Comparison of ENCODE assay signal across 25 mouse cellular contexts in the genomic region with DNA sequence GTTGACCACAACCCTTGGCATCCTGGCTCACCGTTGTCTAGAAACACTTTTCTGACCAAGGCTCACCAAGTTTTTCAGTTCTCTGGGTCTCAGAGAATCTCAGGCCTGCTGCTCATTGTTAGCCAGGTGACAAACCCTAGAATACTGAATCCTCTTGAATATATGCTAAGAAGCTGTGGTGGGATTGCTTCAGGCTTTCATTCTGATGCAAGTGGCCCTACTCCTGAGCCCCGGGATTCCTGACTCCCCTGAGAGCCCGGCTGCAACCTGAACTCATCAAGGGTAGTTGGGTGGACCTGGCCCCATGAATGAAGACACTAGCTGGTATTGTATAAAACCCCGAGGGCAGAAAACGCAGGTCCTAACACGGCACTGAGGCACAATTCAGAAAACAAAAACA.
DNase-seq lines count a peak whose midpoint lies in the region; ATAC-seq and TF ChIP-seq lines count a peak whose summit lies in the region.
"Had no signal": no experiment of that assay in that cellular context is flagged by ENCODE, and none has a peak within 500 bp of the region (broad histone marks: within the 10 kb centered on the region; RNA-seq: fewer than 3 reads in every experiment).

No protein-coding gene starts in this region.

- peaks cover 3% of the 10 kb centered on the region; the same call in 1 of the 2 replicates for H3K27me3 ChIP-seq in embryonic facial prominence, embryonic 13.5 days
- H3K27me3 ChIP-seq in embryonic facial prominence, embryonic 10.5 days (replicated peaks; ENCODE audit: low read depth, poor library complexity, severe bottlenecking): peaks cover 9% of the 10 kb centered on the region; the same call in 1 of the 2 replicates
- H3K27me3 ChIP-seq in E14TG2a.4 (ENCODE audit: insufficient read depth, low read length): no peaks in the 10 kb centered on the region
- H3K27me3 ChIP-seq: intestine, embryonic 15.5 days; Patski had no signal

- H3K27ac ChIP-seq in embryonic facial prominence, embryonic 13.5 days: peak overlapping the region; percentile 30; the same call in 1 of the 2 replicates
- H3K27ac ChIP-seq in embryonic facial prominence, embryonic 10.5 days (replicated peaks): no peak overlapping the region
- H3K27ac ChIP-seq: forebrain, embryonic 13.5 days; gastrocnemius, adult 2 months; hindbrain, embryonic 13.5 days; intestine, embryonic 15.5 days had no signal

- H3K9me3 ChIP-seq in embryonic facial prominence, embryonic 13.5 days: peaks cover 45% of the 10 kb centered on the region
- H3K9me3 ChIP-seq in embryonic facial prominence, embryonic 10.5 days: peaks cover 55% of the 10 kb centered on the region
- peaks cover 90% of the 10 kb centered on the region for H3K9me3 ChIP-seq in E14TG2a.4 (ENCODE audit: low read length)
- H3K9me3 ChIP-seq: intestine, embryonic 15.5 days had no signal

- H3K9ac ChIP-seq in embryonic facial prominence, embryonic 13.5 days: no peak overlapping the region
- H3K9ac ChIP-seq: forebrain, embryonic 13.5 days; forebrain, postnatal 0 days; hindbrain, embryonic 13.5 days; intestine, embryonic 15.5 days had no signal

- H3K4me2 ChIP-seq in embryonic facial prominence, embryonic 13.5 days: no peak overlapping the region
- H3K4me2 ChIP-seq: forebrain, embryonic 13.5 days; heart, embryonic 11.5 days; hindbrain, embryonic 13.5 days; intestine, embryonic 15.5 days had no signal

- TF ChIP-seq POLR2A in lung, adult 2 months (IDR thresholded peaks at IDR 0.05; ENCODE audit: borderline replicate concordance, extremely low read depth, low read depth, low read length): no peak

- H3K4me3 ChIP-seq in embryonic facial prominence, embryonic 13.5 days: no peak overlapping the region
- H3K4me3 ChIP-seq in embryonic facial prominence, embryonic 10.5 days: no peak overlapping the region
- H3K4me3 ChIP-seq in E14TG2a.4 (replicated peaks; ENCODE audit: low read length): peak overlapping the region; percentile 74
- no peak overlapping the region for H3K4me3 ChIP-seq in lung, adult 2 months (replicated peaks; ENCODE audit: extremely low read depth, low read depth, low read length)
- H3K4me3 ChIP-seq: erythroblast, embryonic 14.5 days; forebrain, embryonic 13.5 days; gastrocnemius, adult 2 months; hindbrain, embryonic 13.5 days; intestine, embryonic 15.5 days had no signal

- TF ChIP-seq CTCF in E14TG2a.4 (conservative IDR thresholded peaks at IDR 0.05; ENCODE audit: low read length): no peak
- TF ChIP-seq CTCF in lung, adult 2 months (IDR thresholded peaks at IDR 0.05; ENCODE audit: insufficient read depth, low read length): no peak

- 54% methylated on average over 6 of the region's 6 CpGs for WGBS in embryonic facial prominence, embryonic 13.5 days
- WGBS in embryonic facial prominence, embryonic 10.5 days: 49% methylated on average over 6 of the region's 6 CpGs
- WGBS in lung, adult 2 months: 86% methylated on average over 6 of the region's 6 CpGs

- peaks cover 28% of the 10 kb centered on the region for H3K4me1 ChIP-seq in embryonic facial prominence, embryonic 13.5 days
- H3K4me1 ChIP-seq in embryonic facial prominence, embryonic 10.5 days: peaks cover 64% of the 10 kb centered on the region
- H3K4me1 ChIP-seq in E14TG2a.4 (replicated peaks; ENCODE audit: low read depth, low read length): peaks cover 66% of the 10 kb centered on the region
- no peaks in the 10 kb centered on the region for H3K4me1 ChIP-seq in lung, adult 2 months (ENCODE audit: control insufficient read depth, insufficient read depth, low read length)

- ATAC-seq in embryonic facial prominence, embryonic 13.5 days (ENCODE audit: insufficient number of reproducible peaks, insufficient read depth, low FRiP score, low TSS enrichment, low read depth): no peak
- ATAC-seq: forebrain, embryonic 13.5 days; forebrain, postnatal 0 days; hindbrain, embryonic 16.5 days; intestine, embryonic 15.5 days; Patski had no signal

- 0 out of 2 replicates have a peak, but pooled peaks cover 3% of the 10 kb centered on the region for H3K36me3 ChIP-seq in embryonic facial prominence, embryonic 13.5 days
- peaks cover 12% of the 10 kb centered on the region; the same call in 1 of the 2 replicates for H3K36me3 ChIP-seq in embryonic facial prominence, embryonic 10.5 days (replicated peaks)
- no peaks in the 10 kb centered on the region for H3K36me3 ChIP-seq in E14TG2a.4 (ENCODE audit: insufficient read depth, low read length)
- H3K36me3 ChIP-seq: intestine, embryonic 15.5 days had no signal

- no peak for DNase-seq in embryonic facial prominence, embryonic 10.5 days (ENCODE audit: low spot score)
- DNase-seq in Muller cell, postnatal 12 days (ENCODE audit: inconsistent ontology term): peak; percentile 72
- no peak for DNase-seq in kidney, postnatal 10 days
- no peak for DNase-seq in lung, adult 2 months
- DNase-seq: adrenal gland, adult 8-10 months; adrenal gland, postnatal 25 days; cerebellum, adult 11-12 months; cerebellum, adult 8-10 months; cerebellum, postnatal 10 days; cerebellum, postnatal 36 days; embryo, embryonic 11 days; forebrain, postnatal 0 days; gastrocnemius, adult 2 months; gastrocnemius, postnatal 14 days; heart, adult 11 months; kidney, adult 11 months had no signal
